ENCODE assay signal across 1 mouse cellular context in the genomic region with DNA sequence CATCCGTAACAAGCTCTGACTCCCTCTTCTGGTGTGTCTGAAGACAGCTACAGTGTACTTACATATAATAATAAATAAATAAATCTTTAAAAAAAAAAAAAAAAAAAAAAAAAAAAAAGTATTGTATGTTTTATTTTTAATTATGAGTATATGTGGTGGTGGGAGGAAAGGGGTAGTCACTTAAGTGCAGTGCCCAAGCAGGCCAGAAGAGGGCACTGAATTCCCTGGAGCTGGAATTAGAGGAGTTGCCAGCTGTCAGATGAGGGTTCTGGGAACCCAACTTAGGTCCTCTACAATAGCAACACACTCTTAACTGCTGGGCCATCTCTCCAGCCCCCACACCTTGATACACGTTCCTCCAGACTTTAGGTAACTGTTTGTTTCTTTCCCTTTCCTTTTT.
TF ChIP-seq lines count a peak whose summit lies in the region.

No protein-coding gene starts in this region.

TF ChIP-seq in CH12.LX, 34 proteins besides CTCF, POLR2A, EP300 and RAD21 (continued from another document):
- TF ChIP-seq TCF12 (IDR thresholded peaks at IDR 0.05; ENCODE audit: low read depth, low read length) (no peak), TBP (conservative IDR thresholded peaks at IDR 0.05; ENCODE audit: low read depth, low read length) (no peak), NELFE (IDR thresholded peaks at IDR 0.05; ENCODE audit: low read depth, low read length) (no peak)
